Mouse (Mus musculus) adrenal gland, postnatal 4 days (tissue): ENCODE measurements around the gene Kcnn3. TPM values are rescaled to one million over a fixed set of nuclear protein-coding genes. Genes with fewer than 3 reads are reported as not detected.

ENCODE experiments used
- DNase-seq, 2 experiments: peaks; one replicate each; pipeline ENCODE4 v3.0.0; 2021 to 2022; ENCODE audit warnings: low spot score in 2 of 2, mixed read lengths in 2 of 2
- total RNA-seq, 2 experiments: library from RNA; stranded (reverse); gene quantifications; 2 replicates each; pipeline ENCODE4 v1.2.3; 2021

The Kcnn3 gene
- total RNA-seq, 2 experiments from 2014 or later = 6.6 to 7.2 TPM

DNA sequence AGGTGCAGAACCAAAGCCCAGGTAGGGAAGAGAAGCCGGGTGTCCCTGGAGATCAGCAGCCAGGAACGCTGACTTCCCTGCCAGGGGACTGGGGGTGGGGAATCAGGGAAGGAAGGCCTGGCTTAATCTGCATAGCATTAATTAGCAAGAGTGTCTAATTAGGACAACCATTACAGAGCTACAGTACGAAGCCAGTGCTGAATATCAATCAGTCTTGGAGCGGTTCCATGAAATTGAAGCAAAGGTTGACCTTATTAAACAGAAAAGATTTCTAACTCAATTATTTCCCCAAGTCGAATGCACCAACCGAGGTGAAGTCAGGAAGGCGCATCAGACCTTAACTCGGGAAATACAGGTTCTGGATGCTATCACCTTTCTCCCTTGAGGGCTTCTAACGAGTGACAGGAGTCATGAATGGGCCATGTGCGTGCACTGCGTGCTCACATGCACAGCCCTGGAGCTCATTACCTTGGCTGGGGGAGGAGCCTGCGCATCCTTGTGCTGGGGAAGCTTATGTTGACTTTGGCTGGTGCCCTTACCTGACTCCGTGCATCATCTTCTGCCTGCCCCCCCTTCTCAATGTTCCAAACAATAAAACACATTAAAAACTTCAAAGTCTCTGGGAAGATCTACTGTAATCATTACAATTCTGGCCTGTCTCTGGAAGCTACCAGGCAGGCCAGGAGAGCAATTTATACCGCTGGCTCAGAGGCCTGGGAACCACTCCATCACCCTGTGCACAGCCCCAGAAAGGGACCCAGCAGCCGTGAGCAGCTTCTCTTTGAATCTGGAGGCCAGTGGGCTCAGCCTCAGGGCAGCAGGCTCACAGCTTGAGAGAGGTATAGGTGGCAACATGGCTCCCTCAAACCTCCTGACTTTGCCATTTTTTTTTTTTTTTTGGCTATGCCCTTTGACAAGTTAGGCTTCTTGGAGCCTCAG is 39.3 kb downstream of the Kcnn3 start:
- DNase-seq = no peak

DNA sequence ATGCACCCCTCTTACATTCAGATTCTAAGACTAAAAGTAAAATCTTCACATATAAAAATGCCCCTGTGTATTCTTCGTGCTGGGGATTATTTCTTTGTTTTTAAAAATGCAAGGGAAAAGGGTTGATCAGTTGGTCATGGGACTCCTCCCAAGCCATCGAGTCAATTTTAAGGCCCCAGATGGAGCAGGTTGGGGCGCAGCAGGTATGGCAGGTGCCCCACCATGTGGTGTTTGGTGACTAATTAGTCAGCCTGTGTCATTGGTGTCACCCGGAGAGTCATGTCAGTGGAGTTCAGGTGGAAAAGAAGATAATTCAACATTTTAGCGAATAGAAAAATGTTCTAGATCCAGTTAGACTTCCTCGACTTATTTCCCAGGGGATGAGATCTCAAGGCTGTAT is 41.4 kb downstream of the Kcnn3 start:
- no peak for DNase-seq

DNA sequence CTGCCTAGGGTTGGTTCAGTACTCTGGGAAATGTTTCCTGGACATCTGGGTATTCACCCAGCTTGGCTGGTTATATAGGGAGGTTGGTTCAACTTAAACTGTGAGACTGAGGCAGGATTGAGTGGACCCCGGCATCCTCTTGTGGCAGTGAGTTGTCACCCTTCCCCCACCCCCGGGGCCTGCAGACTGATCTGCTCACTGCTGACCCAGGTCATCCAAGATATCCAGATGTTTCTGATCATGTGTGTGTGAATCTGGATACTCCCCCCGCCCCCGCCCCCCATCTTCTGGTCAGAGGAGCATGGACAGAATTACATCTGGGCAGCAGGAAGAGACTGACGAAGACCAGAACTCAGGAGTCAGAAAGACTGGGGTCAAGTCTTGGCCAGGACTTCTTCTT is 45.4 kb downstream of the Kcnn3 start:
- no peak for DNase-seq

GRCm38 (mm10) chr3:89569058-89569457 is 49.1 kb downstream of the Kcnn3 start:
- DNase-seq = no peak

GRCm38 (mm10) chr3:89569707-89570324 is 49.9 kb downstream of the Kcnn3 start:
- no peak for DNase-seq

- no peak for DNase-seq
Measured at GRCm38 (mm10) chr3:89570362-89570761, 50.4 kb downstream of the Kcnn3 start.

- no peak for DNase-seq
Measured at GRCm38 (mm10) chr3:89574260-89574659, 54.3 kb downstream of the Kcnn3 start.

GRCm38 (mm10) chr3:89576381-89576780 is 56.4 kb downstream of the Kcnn3 start:
- DNase-seq = no peak

GRCm38 (mm10) chr3:89577154-89577553 is 57.2 kb downstream of the Kcnn3 start:
- DNase-seq = no peak

- no peak for DNase-seq
Measured at GRCm38 (mm10) chr3:89578083-89578482, 58.1 kb downstream of the Kcnn3 start.

DNA sequence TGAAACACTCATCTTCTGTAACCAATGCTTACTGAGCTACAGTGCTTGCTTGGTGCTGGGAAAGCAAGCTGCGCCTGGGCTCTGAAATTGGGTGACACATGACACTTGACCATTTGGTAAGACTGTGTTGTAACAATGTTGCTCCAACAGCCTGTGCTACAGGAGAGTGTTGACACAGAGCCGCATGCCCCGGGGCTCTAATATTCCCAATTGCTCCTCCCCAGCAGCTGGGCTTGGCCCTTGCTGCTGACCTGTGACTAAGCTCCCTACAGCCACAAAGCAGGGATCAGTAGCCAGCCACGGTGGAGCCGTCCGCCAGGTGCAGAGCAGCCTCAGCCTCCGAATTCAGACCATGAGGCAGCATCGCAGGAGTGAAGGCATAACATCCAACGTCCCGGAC is 58.8 kb downstream of the Kcnn3 start:
- DNase-seq = no peak

DNA sequence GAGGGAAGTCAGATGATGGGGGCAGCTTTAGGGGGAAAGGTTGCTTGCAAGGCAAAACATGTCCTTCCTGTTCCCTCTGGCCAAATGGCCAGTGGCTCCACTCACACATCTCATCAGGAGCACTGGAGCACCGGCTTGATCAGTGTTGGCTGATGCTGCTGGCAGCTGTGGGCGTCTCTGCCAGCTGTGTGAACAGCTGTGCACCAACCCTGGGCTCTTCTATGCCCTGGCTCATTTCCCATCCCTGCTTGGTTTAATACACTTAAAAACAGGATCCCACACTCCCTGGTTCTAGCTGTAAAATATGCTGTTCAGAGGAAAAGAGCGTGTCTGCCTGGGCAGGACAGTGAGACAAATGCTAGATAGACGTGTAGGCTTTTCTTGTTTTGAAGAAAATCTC is 64.3 kb downstream of the Kcnn3 start:
- DNase-seq = no peak

DNA sequence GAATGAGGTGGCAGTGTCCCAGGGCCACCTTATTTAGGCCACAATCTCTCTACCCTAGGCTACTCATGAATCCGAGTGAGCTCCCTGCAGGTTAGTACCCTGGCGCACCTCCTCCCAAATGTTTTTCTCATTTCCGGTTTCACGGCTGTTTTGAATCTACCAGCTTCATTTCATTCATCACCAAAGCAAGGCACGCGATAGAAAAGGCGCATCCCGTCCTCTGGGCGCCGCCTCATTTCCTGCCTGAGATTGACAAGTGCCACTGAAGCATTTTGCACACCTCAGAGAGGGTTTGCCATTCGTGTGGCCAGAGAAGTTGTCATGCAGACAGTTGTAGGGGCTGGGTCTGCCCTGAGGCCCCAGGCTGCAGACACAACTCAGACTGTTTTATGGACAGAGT is 68.5 kb downstream of the Kcnn3 start:
- DNase-seq = no peak

DNA sequence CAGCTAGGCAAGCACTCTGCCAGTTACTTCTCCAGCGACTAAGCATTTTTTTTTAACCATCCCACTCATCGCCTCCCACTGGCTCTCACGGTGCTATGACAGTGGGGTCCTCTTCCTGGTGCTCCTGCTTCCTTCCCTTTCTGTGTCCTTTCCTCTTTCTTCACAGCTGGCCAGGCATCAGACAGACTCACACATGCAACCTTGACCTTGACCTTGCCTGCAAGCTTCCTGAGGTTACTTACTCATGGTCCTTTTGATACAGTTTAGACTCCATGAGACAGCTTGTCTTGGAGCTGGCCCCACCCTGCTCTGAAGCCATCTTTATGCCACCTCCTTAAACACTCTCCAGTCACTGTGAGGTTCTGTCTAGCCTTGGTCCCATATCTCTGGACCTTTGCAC is 69.4 kb downstream of the Kcnn3 start:
- no peak for DNase-seq

GRCm38 (mm10) chr3:89590386-89590785 is 70.4 kb downstream of the Kcnn3 start:
- DNase-seq = no peak

DNA sequence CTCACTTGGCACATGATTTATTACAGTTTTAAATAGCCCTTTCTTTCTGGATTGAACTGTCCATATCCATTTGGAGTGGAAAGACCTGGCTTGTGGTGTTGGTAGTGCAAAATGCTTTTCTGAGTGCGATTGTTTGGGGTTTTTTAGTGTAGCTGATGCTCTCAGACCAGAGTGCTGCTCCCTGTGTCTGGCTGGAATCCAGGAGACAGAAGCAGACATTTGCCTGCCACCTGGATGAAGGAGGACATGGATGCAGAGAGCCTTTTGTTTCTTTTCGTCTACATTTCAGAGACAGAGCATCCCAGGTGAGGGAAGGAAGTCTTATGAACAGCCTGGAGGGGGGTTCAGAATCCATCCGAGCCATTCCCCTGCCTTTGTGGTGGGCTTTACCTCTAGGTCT is 71.5 kb downstream of the Kcnn3 start:
- no peak for DNase-seq

- no peak for DNase-seq
Measured at GRCm38 (mm10) chr3:89592809-89593208, 72.8 kb downstream of the Kcnn3 start.

DNA sequence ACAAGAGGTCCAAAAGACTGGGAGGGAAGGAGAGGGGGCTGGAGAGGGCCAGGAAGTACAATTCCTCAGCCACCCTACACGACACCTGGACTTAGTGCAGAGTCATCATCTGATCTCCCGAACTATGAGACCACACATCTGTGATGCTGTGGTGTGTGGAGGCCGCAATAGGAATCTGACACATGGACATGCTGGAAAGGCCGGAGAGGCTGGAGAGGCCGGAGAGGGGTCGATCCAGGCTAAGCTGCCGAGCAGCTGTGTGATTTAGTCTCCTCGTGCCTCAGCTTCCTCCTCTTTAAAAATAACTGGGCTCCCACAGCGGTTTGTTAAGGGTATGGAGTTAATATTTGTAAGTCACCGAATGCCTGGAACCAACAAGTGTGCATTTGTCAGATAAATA is 73.6 kb downstream of the Kcnn3 start:
- DNase-seq = no peak

GRCm38 (mm10) chr3:89598361-89598760 is 78.4 kb downstream of the Kcnn3 start:
- no peak for DNase-seq

DNA sequence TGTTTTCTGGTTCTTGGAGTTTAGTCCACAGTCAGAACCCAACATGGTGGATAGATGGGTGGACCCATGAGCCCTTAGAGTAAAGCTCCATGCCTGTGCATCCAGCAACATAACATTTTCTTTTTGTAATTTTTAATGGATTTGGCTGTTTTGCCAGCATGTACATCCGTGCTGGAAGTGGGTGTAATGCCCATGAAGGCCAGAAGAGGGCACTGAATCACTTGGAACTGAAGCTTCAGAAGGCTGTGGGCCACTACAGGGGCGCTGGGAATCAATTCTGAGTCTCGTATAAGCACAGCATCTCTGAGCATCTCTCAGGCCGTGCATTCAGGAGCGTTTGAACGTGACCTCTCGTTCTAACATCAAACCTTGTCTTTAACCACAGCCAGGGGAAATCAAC is 79.0 kb downstream of the Kcnn3 start:
- no peak for DNase-seq

DNA sequence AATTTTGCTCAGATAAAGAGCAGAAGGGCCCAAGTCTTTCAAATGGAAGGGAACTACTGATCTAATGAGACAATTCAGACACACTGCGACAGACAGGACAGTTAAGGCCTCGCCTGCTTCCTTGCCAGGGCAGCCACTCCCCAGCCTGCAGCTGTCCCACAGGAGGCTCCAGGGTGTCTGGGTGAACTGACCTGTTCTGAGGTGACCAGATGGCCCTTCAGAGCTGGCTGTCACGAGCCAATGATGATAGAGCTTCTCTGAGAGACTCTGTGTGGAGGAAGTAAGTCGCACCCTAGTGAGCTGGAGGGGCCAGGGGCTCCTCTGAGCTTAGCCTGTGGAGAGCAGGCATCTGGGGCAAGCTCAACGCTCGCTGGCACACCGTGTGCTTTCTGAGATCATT is 81.1 kb downstream of the Kcnn3 start:
- DNase-seq = no peak

- no peak for DNase-seq
Measured at GRCm38 (mm10) chr3:89603300-89603699, 83.3 kb downstream of the Kcnn3 start.

GRCm38 (mm10) chr3:89605235-89605634 is 85.3 kb downstream of the Kcnn3 start:
- no peak for DNase-seq
